Mouse (Mus musculus) hindbrain, embryonic 16.5 days (tissue): ENCODE results near the gene Npas3. TPM values are rescaled to one million over a fixed set of nuclear protein-coding genes. Genes with fewer than 3 reads are reported as not detected.

Experiments
- ATAC-seq: fragments of 200-750 bp; cut with Nextera tagmentation; 2 replicates; pipeline ENCODE4 v1.8.0; 2017; ENCODE audit warnings: moderate TSS enrichment, moderate library complexity
- H3K27ac ChIP-seq: fragments of 300-500 bp; sonication (generic); 2 replicates; pipeline ENCODE4 v1.5.1; 2014; ENCODE audit warnings: low read depth, mild to moderate bottlenecking, control low read depth, low read length, moderate library complexity
- H3K27me3 ChIP-seq: fragments of 300-500 bp; sonication (generic); replicated peaks from 2 replicates; pipeline ENCODE4 v1.6.1; 2014; ENCODE audit warnings: low read length; ENCODE audit not compliant: control insufficient read depth, insufficient read depth
- H3K36me3 ChIP-seq: fragments of 300-500 bp; sonication (generic); 2 replicates; pipeline ENCODE4 v1.6.1; 2014; ENCODE audit warnings: mild to moderate bottlenecking, low read length, moderate library complexity, mixed read lengths; ENCODE audit not compliant: control insufficient read depth, insufficient read depth
- H3K4me1 ChIP-seq: fragments of 300-500 bp; sonication (generic); 2 replicates; pipeline ENCODE4 v1.6.1; 2014; ENCODE audit warnings: low read depth, low read length; ENCODE audit not compliant: control insufficient read depth, insufficient read depth
- H3K4me2 ChIP-seq: fragments of 300-500 bp; sonication (generic); 2 replicates; pipeline ENCODE4 v1.6.1; 2014; ENCODE audit warnings: mild to moderate bottlenecking, low read length, control low read depth, moderate library complexity
- H3K4me3 ChIP-seq: fragments of 300-500 bp; sonication (generic); 2 replicates; pipeline ENCODE4 v1.5.1; 2014; ENCODE audit warnings: mild to moderate bottlenecking, low read length, control low read depth, moderate library complexity
- H3K9ac ChIP-seq: fragments of 300-500 bp; sonication (generic); 2 replicates; pipeline ENCODE4 v1.6.1; 2014; ENCODE audit warnings: low read depth, mild to moderate bottlenecking, control low read depth, low read length, moderate library complexity
- H3K9me3 ChIP-seq: fragments of 300-500 bp; sonication (generic); 2 replicates; pipeline ENCODE4 v1.6.1; 2014; ENCODE audit warnings: mild to moderate bottlenecking, low read length, moderate library complexity; ENCODE audit not compliant: control insufficient read depth
- WGBS: fragments of 180-500 bp; shearing (Covaris S2); extraction: QIAGEN DNeasy Blood & Tissue Kit; methylation state at CpG from one replicate; pipeline ENCODE4 v1.1.7; 2014; 5-methylcytosine and 5-hydroxymethylcytosine counted together
- polyA plus RNA-seq: library from polyadenylated mRNA; unstranded; fragments of >200 nt; fragmentation: Nextera tagmentation; extraction: Ambion mirVana; gene quantifications from 2 replicates; pipeline ENCODE4 v1.2.1, GENCODE M21; 2015

Npas3 gene
- polyA plus RNA-seq, 1 experiment from 2014 or later, result 21.4 TPM

DNA sequence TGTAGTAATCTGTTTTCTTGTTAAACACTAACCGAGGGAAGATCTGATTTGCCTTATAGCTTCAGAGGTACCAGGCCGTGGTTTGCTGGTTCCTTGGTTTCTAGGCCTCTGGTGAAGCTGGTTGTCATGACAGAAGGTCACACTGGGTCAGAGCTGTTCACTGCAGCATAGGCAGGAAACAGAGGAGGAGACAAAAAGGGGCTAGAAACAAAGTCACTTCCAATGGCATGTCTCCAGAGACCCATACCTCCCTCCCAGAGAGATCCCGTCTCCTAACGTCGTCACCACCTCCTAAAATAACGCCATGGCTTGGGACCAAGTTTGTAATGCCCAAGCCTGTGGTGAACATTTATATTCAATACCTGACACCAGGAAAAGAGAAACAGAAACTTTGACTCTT, 236.4 kb downstream of the Npas3 start:
- H3K9ac ChIP-seq, result no peak overlapping the region
- 54% methylated on average over 6 of the region's 6 CpGs for WGBS
- no peaks in the 10 kb centered on the region for H3K36me3 ChIP-seq
- no peak for ATAC-seq
- no peak overlapping the region for H3K4me2 ChIP-seq
- no peaks in the 10 kb centered on the region for H3K27me3 ChIP-seq
- H3K9me3 ChIP-seq, result no peaks in the 10 kb centered on the region
- H3K27ac ChIP-seq, result no peak overlapping the region
- no peaks in the 10 kb centered on the region for H3K4me1 ChIP-seq
- H3K4me3 ChIP-seq, result no peak overlapping the region

DNA sequence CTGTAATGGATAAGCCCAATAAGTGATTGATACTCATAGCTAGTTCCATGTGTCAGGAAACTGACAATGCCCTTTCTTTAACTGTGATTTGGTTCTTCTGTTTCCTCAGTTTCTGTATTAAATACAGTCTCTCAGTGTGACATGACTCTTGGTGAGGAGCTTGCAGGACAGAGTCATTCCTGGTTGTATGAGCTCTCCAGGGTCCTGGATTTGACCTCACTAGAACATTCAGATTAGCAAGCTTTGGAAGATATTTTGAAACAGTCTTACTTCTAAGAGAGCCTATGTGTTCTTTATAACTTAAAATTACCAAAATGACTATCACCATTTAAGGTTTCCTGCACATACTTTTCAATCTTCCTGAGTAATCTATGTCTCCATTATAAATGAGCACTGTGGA, 247.9 kb downstream of the Npas3 start:
- Histone ChIP-seq H3K9me3 (no peaks in the 10 kb centered on the region), H3K4me3 (no peak overlapping the region), H3K4me2 (no peak overlapping the region), H3K9ac (no peak overlapping the region), H3K27me3 (no peaks in the 10 kb centered on the region), H3K27ac (no peak overlapping the region), H3K36me3 (no peaks in the 10 kb centered on the region), H3K4me1 (no peaks in the 10 kb centered on the region; the same call in 1 of the 2 replicates)
- ATAC-seq, result no peak

DNA sequence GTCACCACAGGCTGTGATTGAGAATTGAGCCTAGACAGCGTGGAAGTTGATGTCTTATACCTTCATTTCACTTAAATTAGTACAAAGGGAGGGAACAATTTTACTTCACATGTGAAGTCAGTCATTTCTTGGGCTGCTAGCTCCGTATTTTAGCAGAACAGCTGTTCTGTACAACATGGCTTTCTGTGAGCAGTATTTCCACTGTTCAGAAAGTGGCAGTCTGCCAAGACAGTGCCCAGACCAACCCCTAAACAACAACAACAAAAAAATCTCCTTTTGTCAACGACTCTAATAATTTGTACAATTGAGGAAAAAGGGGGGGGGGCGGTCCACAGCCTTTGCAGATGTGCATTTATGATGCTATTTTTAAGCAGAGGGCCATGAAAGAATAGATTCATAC, 266.4 kb downstream of the Npas3 start:
- Histone ChIP-seq H3K9me3 (no peaks in the 10 kb centered on the region), H3K27ac (no peak overlapping the region), H3K4me3 (no peak overlapping the region), H3K27me3 (no peaks in the 10 kb centered on the region), H3K4me2 (no peak overlapping the region), H3K9ac (no peak overlapping the region), H3K4me1 (peaks cover 8% of the 10 kb centered on the region), H3K36me3 (no peaks in the 10 kb centered on the region)
- ATAC-seq, result no peak
- WGBS, result 43% methylated on average over 4 of the region's 4 CpGs

DNA sequence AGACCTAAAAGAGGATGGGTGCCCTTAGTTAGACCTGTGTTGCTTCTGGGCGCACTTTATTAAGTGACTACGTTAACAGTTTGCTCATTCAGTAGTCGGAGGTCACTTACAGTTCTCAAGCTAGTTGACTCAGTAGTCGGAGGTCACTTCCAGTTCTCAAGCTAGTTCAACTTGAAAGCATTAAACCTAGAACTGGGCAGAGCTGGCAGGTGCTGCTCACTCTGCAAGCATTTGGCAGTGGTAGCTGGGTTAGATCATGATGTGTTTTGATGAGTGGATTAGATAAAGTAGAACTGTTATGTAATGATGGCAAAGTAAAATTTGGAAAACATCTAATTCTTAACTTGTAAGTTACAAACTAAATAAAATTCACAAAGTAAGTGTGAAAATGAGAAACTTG, 271.1 kb downstream of the Npas3 start:
- Histone ChIP-seq H3K9me3 (no peaks in the 10 kb centered on the region), H3K27me3 (no peaks in the 10 kb centered on the region), H3K27ac (no peak overlapping the region), H3K36me3 (no peaks in the 10 kb centered on the region), H3K4me3 (no peak overlapping the region), H3K4me2 (no peak overlapping the region), H3K9ac (no peak overlapping the region), H3K4me1 (peaks cover 7% of the 10 kb centered on the region)
- no peak for ATAC-seq
- 93% methylated on average over 4 of the region's 4 CpGs for WGBS

DNA sequence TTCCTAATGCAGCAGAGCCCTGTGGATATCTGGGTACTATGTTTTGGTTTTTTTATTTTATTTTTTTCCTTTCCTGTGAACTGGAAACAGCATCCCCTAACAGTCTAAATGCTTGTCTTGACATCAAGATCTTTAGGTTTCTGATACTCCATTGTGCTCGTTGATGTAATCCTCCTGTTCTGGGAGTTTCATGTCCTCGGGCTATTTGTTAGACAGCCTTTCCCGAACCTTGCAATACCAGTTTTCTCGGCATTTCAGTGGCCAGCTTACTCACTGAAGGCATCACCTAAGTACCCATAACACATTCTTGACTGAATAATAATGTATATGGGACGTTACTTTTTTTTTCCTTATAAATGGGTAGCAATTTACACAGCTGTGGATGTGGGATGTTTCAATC, 274.2 kb downstream of the Npas3 start:
- WGBS, result 56% methylated on average over 5 of the region's 5 CpGs
- Histone ChIP-seq H3K4me1 (0 out of 2 replicates have a peak, but pooled peaks cover 2% of the 10 kb centered on the region), H3K4me2 (no peak overlapping the region), H3K9ac (no peak overlapping the region), H3K36me3 (no peaks in the 10 kb centered on the region), H3K9me3 (no peaks in the 10 kb centered on the region), H3K4me3 (no peak overlapping the region), H3K27me3 (no peaks in the 10 kb centered on the region), H3K27ac (no peak overlapping the region)
- no peak for ATAC-seq

DNA sequence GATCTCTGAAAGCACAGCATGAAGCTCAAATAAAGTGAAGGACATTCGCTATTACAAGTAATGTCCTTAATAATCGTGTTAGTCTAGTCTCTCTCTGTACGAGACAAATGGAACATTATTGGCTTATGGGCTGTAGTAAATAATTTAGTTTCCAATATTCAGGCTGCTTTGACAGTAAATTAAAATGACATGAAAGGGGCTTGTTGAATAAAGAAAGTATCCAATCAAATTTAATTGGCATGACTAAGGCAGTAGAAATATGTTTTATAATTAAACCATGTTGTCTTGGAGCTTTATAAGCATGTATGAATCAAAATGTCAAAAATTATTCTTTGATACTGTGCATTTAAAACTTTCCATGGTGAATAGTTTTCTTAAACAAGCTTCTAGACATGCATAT, 278.6 kb downstream of the Npas3 start:
- Histone ChIP-seq H3K9me3 (no peaks in the 10 kb centered on the region), H3K4me1 (0 out of 2 replicates have a peak, but pooled peaks cover 2% of the 10 kb centered on the region), H3K4me2 (no peak overlapping the region), H3K9ac (no peak overlapping the region), H3K36me3 (no peaks in the 10 kb centered on the region), H3K4me3 (no peak overlapping the region), H3K27me3 (no peaks in the 10 kb centered on the region), H3K27ac (no peak overlapping the region)
- ATAC-seq, result no peak
- 54% methylated on average over 3 of the region's 3 CpGs for WGBS

DNA sequence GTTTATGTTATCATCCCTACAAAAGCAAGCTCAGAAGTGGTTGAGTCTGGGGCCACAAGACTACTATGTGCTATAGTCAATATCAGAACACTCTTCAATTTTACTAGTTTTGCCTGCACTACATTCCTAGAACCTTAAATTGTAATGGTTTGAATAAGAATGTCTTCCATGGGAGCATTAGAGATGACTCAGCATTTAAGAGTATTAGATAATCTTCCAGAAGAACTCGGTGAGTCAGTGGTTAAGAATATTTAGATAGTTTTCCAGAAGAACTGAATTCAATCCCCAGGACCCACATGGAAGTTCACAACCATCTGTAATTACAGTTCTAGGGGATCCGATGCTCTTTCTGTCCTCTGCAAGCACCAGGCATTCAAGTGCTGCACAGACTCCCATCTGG, 280.9 kb downstream of the Npas3 start:
- no peak overlapping the region for H3K4me3 ChIP-seq
- no peak overlapping the region for H3K27ac ChIP-seq
- H3K4me2 ChIP-seq, result no peak overlapping the region
- WGBS, result 90% methylated on average over 2 of the region's 2 CpGs
- no peaks in the 10 kb centered on the region for H3K9me3 ChIP-seq
- H3K27me3 ChIP-seq, result no peaks in the 10 kb centered on the region
- no peak for ATAC-seq
- H3K9ac ChIP-seq, result no peak overlapping the region
- 0 out of 2 replicates have a peak, but pooled peaks cover 2% of the 10 kb centered on the region for H3K4me1 ChIP-seq
- no peaks in the 10 kb centered on the region for H3K36me3 ChIP-seq

DNA sequence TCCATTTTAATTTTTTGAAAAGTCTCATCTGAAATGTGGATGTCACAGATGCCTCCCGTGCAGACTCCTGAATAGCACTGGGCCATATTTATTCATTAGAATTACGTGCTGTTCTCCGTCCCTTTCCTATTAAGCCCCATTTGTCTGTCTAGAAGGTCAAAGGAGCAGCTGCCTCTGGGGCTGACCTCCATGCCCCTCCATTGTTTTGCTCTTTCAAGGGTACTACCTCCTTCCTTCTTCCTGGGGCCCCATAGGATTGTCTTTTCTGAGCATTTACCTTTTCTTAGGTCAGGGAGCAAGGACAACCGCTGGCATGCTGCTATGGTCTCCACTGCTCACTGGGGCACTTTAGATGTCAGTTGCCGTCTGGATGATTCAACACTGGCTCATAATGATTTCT, 288.3 kb downstream of the Npas3 start:
- Histone ChIP-seq H3K27me3 (no peaks in the 10 kb centered on the region), H3K4me3 (no peak overlapping the region), H3K4me2 (no peak overlapping the region), H3K9ac (no peak overlapping the region), H3K9me3 (no peaks in the 10 kb centered on the region), H3K27ac (no peak overlapping the region), H3K36me3 (no peaks in the 10 kb centered on the region), H3K4me1 (no peaks in the 10 kb centered on the region)
- 21% methylated on average over 5 of the region's 5 CpGs for WGBS
- ATAC-seq, result no peak

DNA sequence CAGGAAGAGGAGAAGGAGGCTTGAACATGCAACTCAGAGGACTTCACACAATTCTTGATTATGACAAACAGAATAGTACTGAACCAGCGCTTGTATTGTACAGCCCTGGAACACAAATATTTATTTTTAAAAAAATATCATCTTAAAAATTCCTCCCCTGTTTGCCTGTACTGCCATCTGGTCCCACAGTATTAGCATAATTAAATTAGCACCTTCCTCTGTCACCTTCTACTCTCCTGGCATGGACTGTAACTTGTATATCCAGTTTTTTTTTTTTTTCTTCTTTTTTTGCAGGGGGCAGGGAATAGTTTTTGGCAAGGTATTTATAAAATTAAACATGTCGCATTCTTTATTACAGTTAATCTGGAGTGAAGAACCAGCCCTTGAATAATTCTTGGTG, 307.9 kb downstream of the Npas3 start:
- Histone ChIP-seq H3K27me3 (no peaks in the 10 kb centered on the region), H3K9ac (no peak overlapping the region), H3K4me2 (no peak overlapping the region), H3K4me1 (no peaks in the 10 kb centered on the region), H3K4me3 (no peak overlapping the region), H3K36me3 (no peaks in the 10 kb centered on the region), H3K27ac (no peak overlapping the region), H3K9me3 (no peaks in the 10 kb centered on the region)
- no peak for ATAC-seq
- WGBS, result 91% methylated on average over 2 of the region's 2 CpGs

DNA sequence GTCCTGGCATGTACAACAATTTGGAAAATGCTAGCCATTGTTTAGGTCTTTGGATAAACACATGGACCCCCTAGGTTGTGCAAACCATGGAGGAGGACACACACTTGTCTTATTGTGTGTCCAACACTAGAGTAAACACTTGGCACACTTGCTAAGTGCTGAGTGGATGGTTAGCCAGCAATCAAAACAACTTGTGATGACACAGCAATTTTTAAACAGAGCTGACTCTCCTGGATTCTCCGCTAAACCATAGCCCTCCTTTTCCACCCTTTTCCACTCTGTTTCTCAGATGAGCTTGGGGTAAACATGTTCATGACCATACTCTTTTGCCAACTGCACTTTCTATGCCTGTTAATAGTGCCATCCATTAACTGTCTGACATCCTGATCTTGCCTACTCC, 309.8 kb downstream of the Npas3 start:
- WGBS, result 73% methylated on average over 1 of the region's 1 CpGs
- Histone ChIP-seq H3K4me1 (no peaks in the 10 kb centered on the region), H3K27me3 (no peaks in the 10 kb centered on the region), H3K4me2 (no peak overlapping the region), H3K36me3 (no peaks in the 10 kb centered on the region), H3K9ac (no peak overlapping the region), H3K9me3 (no peaks in the 10 kb centered on the region), H3K27ac (no peak overlapping the region), H3K4me3 (no peak overlapping the region)
- no peak for ATAC-seq
